Mouse (Mus musculus) layer of hippocampus, adult 2 months (tissue): ENCODE data around the gene Mtmr1. TPM values are rescaled to one million over a fixed set of nuclear protein-coding genes. Genes with fewer than 3 reads are reported as not detected.

ENCODE experiments used
- DNase-seq, 2 experiments: peaks; one replicate each; pipeline ENCODE4 v3.0.0; 2022; ENCODE audit warnings: low spot score in 2 of 2
- H3K27ac ChIP-seq: fragments of 200-600 bp; 2 replicates; pipeline ENCODE4 v1.8.1; 2022
- H3K4me3 ChIP-seq: fragments of 200-600 bp; 2 replicates; pipeline ENCODE4 v1.8.1; 2022; ENCODE audit warnings: mild to moderate bottlenecking
- CTCF ChIP-seq: fragments of 200-600 bp; conservative IDR thresholded peaks from 2 replicates; pipeline ENCODE4 v1.8.1; 2022; ENCODE audit warnings: antibody characterized with exemption, mild to moderate bottlenecking, moderate library complexity
- total RNA-seq, 2 experiments: library from RNA; stranded (reverse); gene quantifications; 2 replicates each; pipeline ENCODE4 v1.2.3; 2021

Mtmr1 gene
- total RNA-seq, 2 experiments from 2014 or later = 52.0 to 54.1 TPM

DNA sequence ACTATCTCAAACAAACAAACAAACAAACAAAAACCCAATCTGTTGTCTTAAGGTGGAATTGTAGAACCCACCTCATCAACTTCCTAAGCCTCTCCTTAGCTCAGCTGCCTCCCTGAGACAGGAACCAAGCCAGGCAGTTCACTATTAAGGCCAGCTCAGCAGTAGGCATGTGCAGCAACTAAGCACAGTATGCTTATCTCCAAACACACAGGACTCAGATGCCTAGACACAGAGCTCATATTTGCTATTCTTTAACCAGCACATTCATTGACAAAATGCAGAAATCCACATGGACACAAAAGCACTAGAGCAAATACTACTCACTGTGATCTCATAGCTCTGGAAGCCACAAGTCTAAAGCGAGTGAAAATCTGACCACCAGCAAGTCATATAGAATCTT, 100.9 kb downstream of the Mtmr1 start:
- no peak for DNase-seq
- H3K4me3 ChIP-seq = no peak overlapping the region
- H3K27ac ChIP-seq = no peak overlapping the region
- no peak for TF ChIP-seq CTCF

GRCm38 (mm10) chrX:71467491-71467890, 102.9 kb downstream of the Mtmr1 start:
- Histone ChIP-seq H3K27ac (no peak overlapping the region), H3K4me3 (no peak overlapping the region)
- DNase-seq = no peak
- TF ChIP-seq CTCF = no peak

Other genes with a start within 250 kb of the Mtmr1 start
- gene Mtm1, start 154.0 kb upstream of the Mtmr1 start, total RNA-seq = 1 to 10 TPM; 7.3 to 8.0 TPM
- gene Cd99l2, start 128.1 kb downstream of the Mtmr1 start, total RNA-seq = 10 to 100 TPM; 46.4 to 53.5 TPM
- gene Hmgb3, start 191.2 kb downstream of the Mtmr1 start, total RNA-seq = 10 to 100 TPM; 12.2 to 19.3 TPM